Mouse (Mus musculus): ENCODE data around the gene Nxpe3.
"Not testable (repeated sequence)": the region's sequence is repeated elsewhere in the genome, so short reads cannot be mapped to it uniquely, and the experiment has no call there.

The Nxpe3 gene

GRCm38 (mm10) chr16:55837653-55838052 is 57.4 kb downstream of the Nxpe3 start:
- not testable (repeated sequence) for DNase-seq (ENCODE audit: low spot score in 2 of 2)

DNA sequence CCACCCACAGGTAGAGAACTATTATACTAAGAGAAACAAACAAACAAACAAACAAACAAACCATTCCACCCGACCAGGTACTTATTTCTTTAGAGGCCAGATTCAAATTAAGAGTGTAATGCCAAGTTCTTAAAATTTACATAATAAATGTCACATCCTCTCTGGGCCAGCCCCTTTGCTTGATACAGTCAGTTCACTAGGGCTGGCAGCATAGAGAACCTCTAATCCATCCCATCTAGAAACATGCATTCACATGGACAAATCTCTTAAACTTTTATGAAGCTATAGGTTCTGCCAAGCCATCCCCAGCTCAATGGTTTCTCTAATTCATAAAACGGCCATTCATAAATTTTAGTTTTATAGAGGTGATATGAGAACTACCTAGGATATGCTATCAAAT is 57.9 kb downstream of the Nxpe3 start:
- no peak for DNase-seq (ENCODE audit: low spot score in 2 of 2)

GRCm38 (mm10) chr16:55835798-55836197 is 59.3 kb downstream of the Nxpe3 start:
- no peak for DNase-seq (ENCODE audit: low spot score in 2 of 2)

- no peak for DNase-seq (ENCODE audit: low spot score in 2 of 2)
Observed at GRCm38 (mm10) chr16:55832617-55833016, 62.5 kb downstream of the Nxpe3 start.

DNA sequence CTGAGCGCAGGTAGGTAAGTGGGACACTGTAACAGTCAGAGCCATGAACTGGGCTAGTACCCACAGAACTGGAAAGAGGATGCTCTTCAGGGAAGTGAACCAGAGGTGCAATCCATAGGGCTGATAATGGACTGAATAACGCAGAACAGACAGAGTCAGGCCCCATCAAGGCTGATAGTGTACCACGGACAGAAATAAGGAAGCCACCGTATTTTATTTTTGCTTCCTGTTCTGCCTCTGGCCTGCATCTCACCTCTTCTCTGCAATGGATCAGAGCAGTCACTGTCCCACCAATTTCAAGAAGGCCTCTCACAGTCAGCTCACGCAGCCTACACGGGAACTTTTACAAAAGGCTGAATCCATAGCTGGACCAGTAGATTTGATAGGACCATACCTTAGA is 63.0 kb downstream of the Nxpe3 start:
- no peak for DNase-seq (ENCODE audit: low spot score in 2 of 2)

DNA sequence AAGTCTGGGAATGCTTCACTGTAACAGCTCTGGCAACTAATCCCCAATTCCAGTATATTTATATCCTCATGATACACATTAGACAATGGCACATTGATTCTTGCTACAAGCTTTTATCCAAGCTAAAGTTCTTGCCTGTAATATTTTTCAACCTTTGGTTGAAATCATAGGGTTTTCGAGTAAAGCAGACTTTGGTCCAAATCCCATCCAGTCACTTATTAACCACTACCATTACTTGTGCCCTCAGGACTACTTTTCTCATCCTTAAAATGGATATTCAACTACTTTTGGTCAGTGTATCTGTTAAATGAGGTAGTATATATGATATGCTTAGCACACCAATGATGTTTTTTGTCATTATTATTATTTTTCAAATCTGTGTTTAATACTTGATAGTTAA is 63.6 kb downstream of the Nxpe3 start:
- no peak for DNase-seq (ENCODE audit: low spot score in 2 of 2)

GRCm38 (mm10) chr16:55823398-55824155 is 71.5 kb downstream of the Nxpe3 start:
- no peak for DNase-seq (ENCODE audit: low spot score in 2 of 2)

GRCm38 (mm10) chr16:55822741-55823397 is 72.2 kb downstream of the Nxpe3 start:
- DNase-seq (ENCODE audit: low spot score in 2 of 2) = no peak

DNA sequence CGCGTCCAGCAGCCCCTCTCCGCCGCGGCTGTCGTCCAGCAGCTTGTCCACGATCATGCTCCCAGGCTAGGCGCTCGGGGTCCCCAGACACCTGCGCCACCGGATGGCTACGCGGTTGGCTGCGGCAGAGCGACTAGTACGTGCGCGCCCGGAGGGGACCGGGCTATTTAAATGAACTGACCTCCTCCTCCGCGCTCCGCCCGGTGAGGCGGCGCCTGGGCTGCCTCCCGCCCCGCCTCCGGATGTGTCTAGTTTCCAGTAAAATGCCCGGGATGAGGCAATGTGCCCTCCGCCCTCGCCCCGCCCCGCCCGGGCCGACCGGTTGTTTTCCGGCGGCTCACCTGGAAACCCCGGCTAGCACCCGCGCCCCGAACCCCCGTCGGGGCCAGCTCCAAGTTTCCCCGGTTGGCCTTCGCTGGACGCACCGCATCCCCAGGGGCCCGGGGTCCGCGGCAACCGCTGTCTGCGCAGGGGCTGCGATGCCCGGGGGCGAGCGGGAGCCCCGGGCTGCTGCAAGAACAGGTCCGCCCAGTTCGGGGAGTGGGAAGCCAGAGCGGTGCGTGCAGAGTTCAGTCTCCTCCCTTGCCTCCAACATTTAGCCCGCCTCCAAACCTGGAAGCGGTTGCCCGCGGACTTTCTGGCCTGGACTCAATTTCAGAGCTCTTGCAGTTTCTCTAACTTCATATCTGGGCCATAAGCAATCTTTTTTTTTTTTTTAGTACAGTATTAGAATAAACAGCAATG is 72.9 kb downstream of the Nxpe3 start:
- DNase-seq (ENCODE audit: low spot score in 2 of 2) = peak; percentile 83 to 89

- DNase-seq (ENCODE audit: low spot score in 2 of 2) = peak in 1 of 2 experiments; percentile 76
Observed at GRCm38 (mm10) chr16:55821571-55821981, 73.5 kb downstream of the Nxpe3 start.

DNA sequence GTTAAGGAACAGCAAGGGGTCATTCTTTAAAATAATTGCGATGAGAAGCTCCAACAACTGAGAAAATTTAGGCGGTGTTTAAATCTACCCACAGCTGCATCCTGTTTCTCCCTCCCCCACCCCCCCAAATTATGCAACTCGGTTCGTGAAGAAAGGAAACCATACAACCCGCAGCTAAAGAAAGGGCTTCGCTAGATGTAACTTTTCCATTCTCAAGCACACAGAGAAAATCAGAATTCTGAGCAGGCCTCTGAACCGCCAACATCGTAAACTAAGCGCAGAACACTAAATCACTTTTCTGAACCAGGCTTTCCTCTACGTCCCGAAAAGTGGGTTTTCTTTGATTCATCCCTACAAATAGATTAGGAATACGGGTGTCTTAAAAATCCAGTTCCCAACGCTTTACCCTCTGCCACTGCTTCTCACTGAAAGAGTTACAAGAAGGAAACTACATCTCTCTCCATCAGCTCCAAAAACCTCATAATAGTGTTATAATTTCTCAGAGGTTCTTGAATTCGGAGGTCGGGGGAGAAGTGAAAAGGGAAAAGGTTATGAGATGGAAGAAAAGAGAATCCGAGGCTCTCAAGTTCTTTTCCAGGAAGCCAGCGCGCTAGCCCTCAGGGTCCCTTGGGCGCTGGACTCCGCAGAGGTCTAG is 74.0 kb downstream of the Nxpe3 start:
- DNase-seq (ENCODE audit: low spot score in 2 of 2) = no peak

GRCm38 (mm10) chr16:55820161-55820915 is 74.7 kb downstream of the Nxpe3 start:
- no peak for DNase-seq (ENCODE audit: low spot score in 2 of 2)

DNA sequence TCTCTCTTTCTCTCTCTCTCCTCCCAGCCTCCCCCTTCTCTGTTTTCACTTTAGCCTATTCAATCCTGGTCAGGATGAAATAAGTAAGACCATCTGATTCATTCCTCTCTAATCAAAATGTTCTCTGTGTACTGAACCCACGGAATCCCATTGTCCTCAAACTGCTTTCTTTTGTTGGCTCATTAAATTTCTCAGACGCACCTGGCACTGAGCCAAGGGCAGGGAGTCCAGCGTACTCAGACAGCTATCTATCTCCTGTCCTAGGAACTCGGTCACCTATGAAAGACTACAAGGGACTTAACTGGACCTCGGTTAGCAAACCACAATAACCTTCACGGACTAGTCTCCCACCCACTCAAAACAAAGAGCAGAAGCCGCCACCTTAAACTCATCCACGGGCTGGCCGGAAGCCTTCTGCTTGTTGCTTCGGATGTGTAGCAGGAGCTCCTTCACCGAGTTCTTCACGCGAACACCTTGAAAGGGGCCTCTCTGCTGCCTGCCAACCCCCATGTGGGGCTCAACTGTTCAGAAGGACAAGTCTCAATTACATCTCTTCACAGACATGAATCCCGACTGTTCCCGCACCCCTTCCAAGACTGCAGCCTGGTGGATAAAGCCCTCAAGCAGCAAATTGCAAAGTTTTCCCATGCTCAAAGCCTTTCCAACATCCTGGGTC is 75.8 kb downstream of the Nxpe3 start:
- DNase-seq (ENCODE audit: low spot score in 2 of 2) = no peak

DNA sequence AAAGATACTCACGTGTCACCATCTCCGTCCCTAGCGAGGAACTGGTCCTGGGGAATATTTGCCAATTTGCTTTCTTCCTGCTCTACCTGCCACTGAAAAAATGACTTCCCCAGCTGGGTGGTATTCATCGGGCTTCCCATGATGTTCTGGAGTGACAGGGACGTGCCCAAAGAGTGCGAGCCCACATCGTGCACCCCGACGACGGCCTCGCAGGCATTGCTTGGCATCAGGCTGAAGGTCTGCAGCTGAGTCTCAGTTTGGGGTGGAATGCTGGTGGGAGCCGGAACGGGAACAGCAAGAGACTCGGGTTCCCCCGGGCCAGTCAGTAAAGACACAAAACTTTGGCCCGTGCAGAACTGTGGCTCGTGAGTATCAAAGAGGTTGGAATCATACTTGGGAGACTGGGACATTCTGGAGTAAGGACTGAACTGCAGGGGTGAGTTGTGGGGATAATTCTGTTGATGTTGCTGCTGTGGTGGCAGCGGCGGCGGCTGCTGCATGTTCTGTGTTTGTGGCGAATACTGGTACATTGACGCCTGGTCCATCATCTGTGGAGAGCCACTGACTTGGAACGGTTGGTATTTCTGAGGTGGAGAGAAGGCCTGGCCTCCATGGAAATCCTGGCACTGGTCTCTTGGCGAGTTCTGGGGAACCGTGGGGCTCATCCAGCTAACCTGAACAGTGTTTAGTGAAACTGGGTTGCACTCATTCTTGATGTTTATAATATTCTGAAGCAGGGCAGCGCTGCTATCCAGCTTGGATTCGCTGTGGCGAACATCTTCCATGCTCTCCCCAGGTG is 77.2 kb downstream of the Nxpe3 start:
- DNase-seq (ENCODE audit: low spot score in 2 of 2) = no peak

DNA sequence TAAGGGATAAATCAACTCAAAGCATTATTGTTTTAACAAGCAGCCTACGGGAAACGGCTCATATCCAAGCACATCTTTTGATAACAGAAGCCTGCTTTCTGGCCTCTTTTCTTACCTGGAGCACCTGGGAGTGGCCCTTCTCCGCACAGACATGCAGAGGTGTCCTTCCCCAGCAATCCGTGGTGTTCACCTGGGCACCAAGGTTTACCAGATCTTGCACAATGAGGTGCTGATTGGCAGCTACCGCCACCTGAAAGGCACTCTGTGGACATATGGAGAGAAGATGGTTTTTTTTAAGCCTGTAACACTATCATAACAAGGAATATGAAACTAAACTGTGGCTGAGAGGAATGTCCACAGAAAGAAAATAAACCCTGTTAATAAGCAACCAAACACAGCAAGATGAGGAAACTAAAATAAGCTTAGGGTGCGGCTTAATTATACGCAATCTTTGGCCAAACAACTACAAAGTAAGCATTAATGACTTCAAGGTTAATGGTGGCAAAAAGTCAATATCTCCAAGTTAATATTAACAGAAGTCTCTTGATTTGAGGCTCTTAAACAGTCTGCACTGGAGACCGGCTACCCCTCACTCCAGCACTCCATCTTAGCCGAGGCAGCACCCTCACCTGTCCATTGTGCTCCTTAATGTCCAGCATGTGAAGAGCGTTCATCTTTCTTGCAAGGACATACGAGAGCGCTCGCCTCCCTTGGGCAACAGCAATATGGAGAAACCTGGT is 78.7 kb downstream of the Nxpe3 start:
- no peak for DNase-seq (ENCODE audit: low spot score in 2 of 2)

DNA sequence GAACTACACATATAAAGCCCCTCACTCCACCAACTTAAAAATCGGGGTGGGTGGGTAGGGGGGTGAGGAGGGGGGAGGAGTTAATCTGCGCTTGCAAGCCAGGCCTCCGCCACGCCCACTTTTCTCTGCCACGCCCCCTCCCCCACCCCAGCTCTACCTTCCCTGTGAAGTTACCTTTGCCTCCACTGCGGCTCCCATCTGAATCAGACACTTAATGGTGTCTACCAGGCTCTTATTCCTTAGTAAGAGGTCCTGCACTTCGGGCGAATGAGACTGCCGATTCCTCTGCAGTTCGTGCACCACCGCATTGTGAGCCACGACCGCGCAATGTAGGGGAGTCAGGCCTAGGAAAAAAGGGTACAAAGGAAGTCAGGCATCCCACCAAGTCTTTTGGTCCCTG is 79.6 kb downstream of the Nxpe3 start:
- DNase-seq (ENCODE audit: low spot score in 2 of 2) = no peak

DNA sequence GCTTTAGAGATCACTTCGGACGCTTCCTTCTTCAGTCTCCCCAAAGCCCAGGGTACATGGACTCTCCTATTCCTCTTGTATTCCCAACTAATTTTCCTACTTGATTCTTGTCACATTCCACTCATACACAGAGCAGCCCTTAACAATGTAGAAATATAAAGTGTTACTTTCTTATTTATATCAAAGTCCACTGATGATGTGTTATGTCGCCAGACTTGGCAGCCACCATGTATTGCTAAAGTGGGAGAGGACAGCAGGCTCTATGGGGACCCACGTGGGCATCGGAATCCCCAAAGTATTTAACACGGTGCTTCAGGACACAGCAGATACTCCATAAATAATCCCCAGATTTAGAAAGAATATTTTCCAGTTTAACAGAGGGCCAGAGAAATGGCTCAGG is 80.4 kb downstream of the Nxpe3 start:
- no peak for DNase-seq (ENCODE audit: low spot score in 2 of 2)

- DNase-seq (ENCODE audit: low spot score in 2 of 2) = no peak
Observed at GRCm38 (mm10) chr16:55813916-55814315, 81.2 kb downstream of the Nxpe3 start.

DNA sequence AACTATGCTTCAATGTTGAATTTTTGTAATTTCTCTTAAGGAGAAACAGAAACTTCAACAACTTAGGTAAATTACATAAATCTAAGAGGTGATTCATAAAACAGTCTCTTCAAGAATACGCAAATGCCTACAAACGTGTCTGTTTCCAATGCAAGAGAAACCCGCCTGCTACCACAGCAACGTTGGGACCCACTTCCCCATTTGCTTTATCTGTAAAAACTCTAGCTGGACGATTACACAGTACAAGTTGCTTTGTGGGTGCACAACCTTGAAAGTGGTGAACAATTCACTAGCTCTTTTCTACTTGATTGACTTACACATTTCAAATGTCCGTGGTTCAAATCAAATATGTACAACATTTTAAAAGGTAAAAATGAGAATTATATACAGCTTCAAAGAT is 83.3 kb downstream of the Nxpe3 start:
- no peak for DNase-seq (ENCODE audit: low spot score in 2 of 2)

Data from spleen, postnatal 4 days (tissue).